Mouse (Mus musculus): ENCODE measurements around the gene Cit.

The Cit gene

GRCm38 (mm10) chr5:116045581-116045980 is 200.5 kb downstream of the Cit start:
- DNase-seq (ENCODE audit: low spot score): no peak

GRCm38 (mm10) chr5:116046246-116046645 is 201.2 kb downstream of the Cit start:
- no peak for DNase-seq (ENCODE audit: low spot score)

DNA sequence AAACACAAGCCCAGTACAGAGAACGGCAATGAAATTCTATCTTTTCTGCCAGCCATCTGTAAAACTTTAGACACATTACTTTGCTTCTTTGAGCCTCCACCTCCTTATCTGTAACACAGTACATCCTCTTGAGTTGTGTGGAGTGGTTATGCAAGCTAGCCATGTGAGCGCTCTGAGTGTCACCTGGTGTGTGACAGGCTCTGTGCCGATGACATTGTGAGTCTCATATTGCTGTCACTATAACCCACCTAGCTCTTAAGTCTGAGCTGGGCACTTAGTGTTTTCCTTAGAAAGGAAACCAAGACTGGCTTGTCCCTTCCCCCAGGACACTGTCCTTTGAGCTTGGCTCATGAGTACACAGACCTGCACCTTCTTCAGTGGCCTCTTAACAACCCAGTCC is 203.2 kb downstream of the Cit start:
- no peak for DNase-seq (ENCODE audit: low spot score)

DNA sequence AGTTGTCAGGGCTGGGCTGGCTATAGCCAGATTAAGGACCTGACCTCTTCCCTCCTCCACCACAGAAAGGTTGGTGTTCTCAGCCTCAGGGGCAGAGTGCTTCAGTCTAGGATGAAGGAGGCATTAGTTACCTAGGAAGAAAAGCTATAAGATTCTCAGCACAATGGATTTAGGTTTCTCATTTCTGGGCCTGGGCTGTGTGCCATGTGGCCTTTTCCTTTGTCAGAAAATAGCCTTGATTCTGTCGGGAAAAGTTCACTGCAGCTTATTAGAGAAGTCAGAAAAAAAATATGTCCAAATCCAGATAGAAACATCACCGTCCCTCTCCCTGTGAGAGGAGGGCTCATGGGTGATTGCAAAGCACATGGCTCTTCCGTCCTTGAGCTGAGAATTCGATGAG is 204.7 kb downstream of the Cit start:
- no peak for DNase-seq (ENCODE audit: low spot score)

DNA sequence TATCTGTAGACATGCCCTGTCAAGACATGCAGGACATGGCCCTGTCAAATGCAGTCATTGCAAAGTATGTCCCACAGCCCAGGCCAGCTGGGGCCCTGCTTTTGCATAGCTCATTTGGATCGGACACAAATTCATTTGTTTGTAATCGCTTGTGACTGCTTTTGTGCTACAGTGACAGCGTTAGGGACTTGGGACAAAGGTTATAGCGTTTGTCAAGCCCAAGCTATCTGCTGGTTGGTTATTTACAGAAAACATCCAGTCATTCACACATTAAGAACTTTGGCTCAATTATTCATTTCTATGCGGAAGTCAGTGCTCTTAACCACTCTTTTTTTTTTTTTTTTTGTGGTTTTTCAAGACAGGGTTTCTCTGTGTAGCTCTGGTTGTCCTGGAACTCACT is 207.1 kb downstream of the Cit start:
- DNase-seq (ENCODE audit: low spot score): no peak

GRCm38 (mm10) chr5:116052826-116053225 is 207.7 kb downstream of the Cit start:
- DNase-seq (ENCODE audit: low spot score): no peak

Measured in testis, postnatal 14 days (tissue).